Mouse (Mus musculus) cerebellum, adult 2 months (tissue): ENCODE results near the gene Ranbp1.

Experiments used
- CTCF ChIP-seq: fragments of 200-500 bp; IDR thresholded peaks from 2 replicates; pipeline ENCODE4 v1.5.1; 2011; ENCODE audit warnings: low read depth, mild to moderate bottlenecking, control low read depth, low read length, moderate library complexity, borderline replicate concordance; ENCODE audit not compliant: insufficient read depth
- POLR2A ChIP-seq: fragments of 200-500 bp; IDR thresholded peaks from 2 replicates; pipeline ENCODE4 v1.6.1; 2011; ENCODE audit warnings: low read length, control low read depth, borderline replicate concordance; ENCODE audit not compliant: insufficient read depth

- TF ChIP-seq CTCF (no peak), POLR2A (no peak)
These were observed 26.6 kb upstream of the Ranbp1 start for GRCm38 (mm10) chr16:18275166-18275565.
